Mouse (Mus musculus): Measurements from ENCODE around the gene Dusp8.

DNA sequence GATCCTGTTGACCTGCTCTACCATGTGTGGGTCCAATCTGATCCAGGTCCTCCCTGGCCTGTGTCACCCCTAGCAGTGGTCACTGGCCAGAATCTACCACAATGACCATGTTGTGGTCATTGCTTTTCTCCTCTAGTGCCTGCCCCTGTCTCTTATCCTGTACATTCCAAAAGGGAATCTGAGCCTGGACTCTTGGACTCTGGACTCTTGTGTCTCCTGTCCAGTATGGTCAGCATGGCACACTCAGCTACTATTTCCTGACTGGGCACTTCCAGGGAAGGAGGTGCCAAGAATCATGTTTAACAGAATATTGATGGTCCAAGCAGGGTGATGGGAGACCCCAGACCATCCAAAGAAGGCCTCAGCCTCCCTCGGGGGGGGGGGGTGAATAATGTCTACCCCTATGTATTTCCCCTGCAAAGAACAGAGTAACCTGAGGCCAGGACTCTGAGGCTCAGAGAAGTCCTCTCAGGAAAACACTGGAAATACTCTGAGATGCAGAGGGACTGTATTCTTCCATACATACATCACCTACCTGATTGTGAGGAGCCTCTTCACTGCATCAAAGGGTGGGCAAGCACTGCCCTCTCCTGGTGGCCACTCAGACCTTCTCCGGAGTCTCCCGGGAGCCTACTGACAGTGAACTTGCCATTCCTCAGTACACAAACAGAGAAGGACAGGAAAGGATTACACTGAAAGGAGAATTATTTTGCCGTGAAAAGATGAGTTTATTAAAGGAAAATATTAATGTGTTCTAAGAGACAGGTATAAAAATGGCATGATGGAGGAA, 38.8 kb upstream of the Dusp8 start:
- TF ChIP-seq CTCF (IDR thresholded peaks at IDR 0.05; ENCODE audit: extremely low read depth, insufficient read length, insufficient replicate concordance, low read depth, low read length) (peak; percentile 28; the same call in 1 of the 2 replicates), POLR2A (IDR thresholded peaks at IDR 0.05; ENCODE audit: low read depth, low read length) (no peak)

Data from small intestine, adult 2 months (tissue).